Mouse (Mus musculus) ES-E14 (cell line): ENCODE data around the gene Zfyve28. TPM values are rescaled to one million over a fixed set of nuclear protein-coding genes. Genes with fewer than 3 reads are reported as not detected.

ENCODE experiments used
- DNase-seq: peaks from one replicate; pipeline ENCODE4 v3.0.0-alpha.2; 2013; ENCODE audit warnings: low read depth, low spot score
- H3K27ac ChIP-seq: 2 replicates; pipeline ENCODE4 v1.5.1; 2012; ENCODE audit warnings: low read depth, mild to moderate bottlenecking, low read length, moderate library complexity, mixed read lengths; ENCODE audit not compliant: poor library complexity, insufficient read depth, severe bottlenecking
- H3K36me3 ChIP-seq: 2 replicates; pipeline ENCODE4 v1.6.1; 2012; ENCODE audit warnings: mild to moderate bottlenecking, low read length, moderate library complexity, mixed read lengths; ENCODE audit not compliant: control insufficient read depth, poor library complexity, insufficient read depth, severe bottlenecking
- H3K4me1 ChIP-seq, 2 experiments: fragments of 150-350 bp in 1 of 2; sonication (generic) in 1 of 2; 2 replicates each; pipeline ENCODE4 v1.6.1; 2012; ENCODE audit warnings: low read length in 2 of 2, mild to moderate bottlenecking in 1 of 2, mixed read lengths in 1 of 2; ENCODE audit not compliant: control insufficient read depth in 2 of 2, insufficient read depth in 2 of 2, poor library complexity in 1 of 2
- H3K4me3 ChIP-seq, 2 experiments: fragments of 150-350 bp in 1 of 2; sonication (generic) in 1 of 2; 2 replicates each; pipeline ENCODE4 v1.5.1; 2012; ENCODE audit warnings: low read length in 2 of 2, low read depth in 1 of 2, mild to moderate bottlenecking in 1 of 2, mixed read lengths in 1 of 2; ENCODE audit not compliant: insufficient read depth in 1 of 2, poor library complexity in 1 of 2, severe bottlenecking in 1 of 2
- H3K9ac ChIP-seq: 2 replicates; pipeline ENCODE4 v1.6.1; 2012; ENCODE audit warnings: low read depth, mild to moderate bottlenecking, low read length, mixed read lengths; ENCODE audit not compliant: poor library complexity, insufficient read depth, severe bottlenecking
- H3K9me3 ChIP-seq: fragments of 150-350 bp; sonication (generic); 2 replicates; pipeline ENCODE4 v1.6.1; 2012; ENCODE audit warnings: low read depth, mild to moderate bottlenecking, low read length; ENCODE audit not compliant: control insufficient read depth, insufficient read depth
- CHD2 ChIP-seq: IDR thresholded peaks from 2 replicates; pipeline ENCODE4 v1.6.1; 2014; ENCODE audit warnings: mild to moderate bottlenecking, low read depth, low read length, inconsistent platforms
- HCFC1 ChIP-seq: IDR thresholded peaks from 2 replicates; pipeline ENCODE4 v1.6.1; 2012; ENCODE audit warnings: low read length, inconsistent platforms, borderline replicate concordance; ENCODE audit not compliant: insufficient read depth
- MAFK ChIP-seq: IDR thresholded peaks from 2 replicates; pipeline ENCODE4 v1.6.1; 2014; ENCODE audit warnings: mild to moderate bottlenecking, low read depth, low read length, inconsistent platforms; ENCODE audit not compliant: insufficient read depth
- ZC3H11A ChIP-seq: IDR thresholded peaks from 2 replicates; pipeline ENCODE4 v1.6.1; 2012; ENCODE audit warnings: low read depth, mild to moderate bottlenecking, inconsistent platforms, low read length, borderline replicate concordance
- ZNF384 ChIP-seq: IDR thresholded peaks from 2 replicates; pipeline ENCODE4 v1.6.1; 2012; ENCODE audit warnings: low read depth, low read length, inconsistent platforms
- in situ Hi-C, 2 experiments: fragments of 600-800 bp; cut with MboI; formaldehyde crosslinking; loops; one replicate each; pipeline ENCODE4 v1.15.1; 2025; ENCODE audit warnings: low sequenced_read_pairs in 2 of 2, inconsistent platforms in 1 of 2; ENCODE audit not compliant: unreplicated experiment in 2 of 2
- total RNA-seq: library from RNA; depleted of rRNA; stranded (reverse); fragments of 300-350 nt; gene quantifications from 2 replicates; pipeline ENCODE4 v1.2.3, GENCODE M21; 2012; rRNA removed

The Zfyve28 gene
- total RNA-seq, 1 experiment: 12.3 TPM

GRCm38 (mm10) chr5:34168950-34169891 lies 119.0 kb downstream of the Zfyve28 start, which contains the start of the genes Poln and Haus3:
Poln (minus strand) TSS chr5:34169448.
Haus3 (minus strand) TSS chr5:34169527.
- TF ChIP-seq MAFK (no peak), HCFC1 (no peak), CHD2 (no peak)
- no peaks in the 10 kb centered on the region for H3K9me3 ChIP-seq
- in situ Hi-C loops: no loop called here
- H3K36me3 ChIP-seq: no peaks in the 10 kb centered on the region; the same call in 1 of the 2 replicates
- peak within 1 kb of the TSS; percentile 92 for H3K27ac ChIP-seq
- DNase-seq: peak; percentile 99
- peaks cover 4 to 11% of the 10 kb centered on the region in 2 experiments; a peak in 3 of 4 replicates for H3K4me1 ChIP-seq
- H3K9ac ChIP-seq: peak within 1 kb of the TSS; percentile 98
- peak within 1 kb of the TSS; percentile 92 to 94 for H3K4me3 ChIP-seq

- TF ChIP-seq ZNF384 (no peak), CHD2 (no peak)
- peaks cover 4 to 11% of the 10 kb centered on the region in 2 experiments; a peak in 3 of 4 replicates for H3K4me1 ChIP-seq
- no peak overlapping the region; a peak in 1 of 4 replicates for H3K4me3 ChIP-seq
- no peaks in the 10 kb centered on the region; the same call in 1 of the 2 replicates for H3K36me3 ChIP-seq
- H3K27ac ChIP-seq: no peak overlapping the region
- no peak overlapping the region for H3K9ac ChIP-seq
- no peaks in the 10 kb centered on the region for H3K9me3 ChIP-seq
- no peak for DNase-seq
- in situ Hi-C loops: no loop called here
Measured at GRCm38 (mm10) chr5:34167857-34168256, 120.4 kb downstream of the Zfyve28 start.

DNA sequence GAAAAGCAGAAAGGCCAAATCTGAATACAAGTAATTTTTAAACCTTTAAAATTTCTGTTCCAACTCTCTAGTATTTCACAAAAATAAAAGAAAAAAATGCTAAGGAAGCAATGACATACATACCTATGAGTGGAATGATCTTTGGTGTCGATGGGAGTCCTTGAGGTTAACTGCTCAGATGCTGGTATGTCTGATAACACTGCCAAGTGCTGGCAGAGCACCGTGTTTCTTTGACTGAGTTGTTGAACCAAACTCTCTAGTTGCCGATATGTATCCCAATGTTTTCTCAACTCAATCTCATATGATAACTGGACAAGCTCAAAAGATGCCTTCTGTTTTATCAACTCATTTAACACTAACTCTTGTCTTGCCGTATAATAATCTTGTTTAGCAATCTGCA lies 122.5 kb downstream of the Zfyve28 start:
- Histone ChIP-seq H3K9ac (no peak overlapping the region), H3K36me3 (no peaks in the 10 kb centered on the region; the same call in 1 of the 2 replicates), H3K27ac (no peak overlapping the region), H3K4me1 (peaks cover 2 to 11% of the 10 kb centered on the region in 2 experiments; a peak in 3 of 4 replicates), H3K4me3 (no peak overlapping the region), H3K9me3 (no peaks in the 10 kb centered on the region)
- TF ChIP-seq ZNF384: no peak
- no peak for TF ChIP-seq HCFC1
- no peak for TF ChIP-seq CHD2
- TF ChIP-seq MAFK: no peak
- TF ChIP-seq ZC3H11A: no peak
- in situ Hi-C loops: no loop called here
- no peak for DNase-seq

DNA sequence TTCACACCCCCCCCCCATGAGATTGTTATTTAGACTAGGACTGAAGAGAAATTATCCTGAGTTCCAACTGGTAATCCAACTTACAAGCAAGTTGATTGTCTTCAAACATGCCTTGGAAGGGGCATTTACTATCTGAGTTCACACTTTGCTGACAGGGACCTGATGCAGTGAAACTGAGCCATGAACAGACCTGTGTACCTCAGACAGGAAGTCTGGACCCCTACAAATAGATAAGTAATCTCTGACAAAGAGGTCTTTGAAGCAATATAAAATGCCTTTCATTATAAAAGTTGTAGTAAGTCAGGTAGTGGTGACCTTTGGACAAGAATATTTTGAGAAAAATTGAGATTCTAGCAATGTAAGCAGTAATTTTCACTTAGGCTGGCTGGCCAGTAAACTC lies 139.8 kb downstream of the Zfyve28 start:
- Histone ChIP-seq H3K9ac (no peak overlapping the region), H3K9me3 (no peaks in the 10 kb centered on the region), H3K4me1 (no peaks in the 10 kb centered on the region), H3K27ac (no peak overlapping the region), H3K36me3 (no peaks in the 10 kb centered on the region), H3K4me3 (no peak overlapping the region)
- TF ChIP-seq ZC3H11A (no peak), HCFC1 (no peak), MAFK (no peak), ZNF384 (no peak), CHD2 (no peak)
- in situ Hi-C loops: no loop called here
- no peak for DNase-seq

GRCm38 (mm10) chr5:34147554-34147953 lies 140.7 kb downstream of the Zfyve28 start:
- no peaks in the 10 kb centered on the region for H3K36me3 ChIP-seq
- no peak overlapping the region for H3K4me3 ChIP-seq
- TF ChIP-seq CHD2 (no peak), ZC3H11A (no peak), HCFC1 (no peak), ZNF384 (no peak)
- in situ Hi-C loops: no loop called here
- no peaks in the 10 kb centered on the region for H3K4me1 ChIP-seq
- no peaks in the 10 kb centered on the region for H3K9me3 ChIP-seq
- H3K9ac ChIP-seq: no peak overlapping the region
- H3K27ac ChIP-seq: no peak overlapping the region
- no peak for DNase-seq

Other genes starting within 250 kb of the Zfyve28 start
- 0.18 and 0.37 TPM in 2 replicates for gene Poln, start 119.0 kb downstream of the Zfyve28 start, total RNA-seq
- 17.6 and 26.8 TPM in 2 replicates for gene Haus3, start 118.9 kb downstream of the Zfyve28 start, total RNA-seq
- gene Mxd4, start 100.7 kb downstream of the Zfyve28 start, total RNA-seq: 8.7 and 14.2 TPM in 2 replicates
- 0.22 and 0.42 TPM in 2 replicates for gene Cfap99, start 151 bp upstream of the Zfyve28 start, total RNA-seq
- 177 and 186 TPM in 2 replicates for gene Rnf4, start 47.8 kb upstream of the Zfyve28 start, total RNA-seq
- 17.3 and 19.0 TPM in 2 replicates for gene Fam193a, start 81.5 kb upstream of the Zfyve28 start, total RNA-seq
- 17.0 and 17.7 TPM in 2 replicates for gene Tnip2, start 225.5 kb upstream of the Zfyve28 start, total RNA-seq
- 2.4 and 3.4 TPM in 2 replicates for gene Sh3bp2, start 237.4 kb upstream of the Zfyve28 start, total RNA-seq